In genomic region chr6:145934001-145934696, GRCm38 (mm10) we compare ENCODE assay signal across 9 mouse cellular contexts. TPM values are rescaled to one million over a fixed set of nuclear protein-coding genes. Genes with fewer than 3 reads are reported as not detected.
DNase-seq lines count a peak whose midpoint lies in the region; ATAC-seq and TF ChIP-seq lines count a peak whose summit lies in the region.
"Had no signal": no experiment of that assay in that cellular context is flagged by ENCODE, and none has a peak within 500 bp of the region (broad histone marks: within the 10 kb centered on the region; RNA-seq: fewer than 3 reads in every experiment).

No protein-coding gene starts in this region.

- peak overlapping the region; percentile 21 for H3ac ChIP-seq in myocyte (ENCODE audit: control insufficient read depth, insufficient read length)

- WGBS in forebrain, embryonic 11.5 days: 7% methylated on average over 28 of the region's 28 CpGs
- 4% methylated on average over 28 of the region's 28 CpGs for WGBS in heart, embryonic 13.5 days
- WGBS in kidney, postnatal 0 days: 3% methylated on average over 28 of the region's 28 CpGs

- H3K4me3 ChIP-seq in forebrain, embryonic 11.5 days (ENCODE audit: low read depth, low read length): peak overlapping the region; percentile 32
- peak overlapping the region; percentile 68 for H3K4me3 ChIP-seq in heart, embryonic 13.5 days
- H3K4me3 ChIP-seq in kidney, postnatal 0 days (replicated peaks; ENCODE audit: low read depth, low read length): peak overlapping the region; percentile 44
- peak overlapping the region; percentile 34 for H3K4me3 ChIP-seq in myocyte

- TF ChIP-seq CTCF in kidney, postnatal 0 days (IDR thresholded peaks at IDR 0.05; ENCODE audit: low read depth): no peak

- no peaks in the 10 kb centered on the region for H3K9me3 ChIP-seq in forebrain, embryonic 11.5 days (ENCODE audit: control insufficient read depth, low read length)
- H3K9me3 ChIP-seq in heart, embryonic 13.5 days: no peaks in the 10 kb centered on the region
- H3K9me3 ChIP-seq in kidney, postnatal 0 days (replicated peaks; ENCODE audit: low read length): no peaks in the 10 kb centered on the region

- H3K27ac ChIP-seq in forebrain, embryonic 11.5 days (ENCODE audit: low read depth, low read length): no peak overlapping the region
- H3K27ac ChIP-seq in heart, embryonic 13.5 days (replicated peaks): peak overlapping the region; percentile 95
- H3K27ac ChIP-seq in kidney, postnatal 0 days: peak overlapping the region; percentile 93

- H3K79me2 ChIP-seq in myocyte (ENCODE audit: control insufficient read depth, insufficient read depth): no peaks in the 10 kb centered on the region

- peak overlapping the region; percentile 58 for H3K4me2 ChIP-seq in forebrain, embryonic 11.5 days (ENCODE audit: low read depth, low read length, severe bottlenecking)
- H3K4me2 ChIP-seq in heart, embryonic 13.5 days: peak overlapping the region; percentile 84
- peak overlapping the region; percentile 70 for H3K4me2 ChIP-seq in kidney, postnatal 0 days (ENCODE audit: low read length)
- H3K4me2 ChIP-seq in myocyte (ENCODE audit: low read depth): peak overlapping the region; percentile 82

- peak; percentile 92 for ATAC-seq in forebrain, embryonic 11.5 days (replicated peaks; ENCODE audit: low FRiP score)
- peak; percentile 65 for ATAC-seq in heart, embryonic 13.5 days (ENCODE audit: extremely low read depth, insufficient number of reproducible peaks, low FRiP score, low TSS enrichment)
- ATAC-seq in kidney, postnatal 0 days (replicated peaks; ENCODE audit: low FRiP score, low read depth): peak; percentile 91

- TF ChIP-seq POLR2A in myocyte (IDR thresholded peaks at IDR 0.05; ENCODE audit: insufficient read length, low read depth): peak; percentile 94

- H3K27me3 ChIP-seq in forebrain, embryonic 11.5 days (ENCODE audit: control insufficient read depth, insufficient read depth, low read length): no peaks in the 10 kb centered on the region
- no peaks in the 10 kb centered on the region for H3K27me3 ChIP-seq in heart, embryonic 13.5 days (replicated peaks)
- H3K27me3 ChIP-seq in kidney, postnatal 0 days (ENCODE audit: insufficient read depth, low read length): no peaks in the 10 kb centered on the region
- no peaks in the 10 kb centered on the region for H3K27me3 ChIP-seq in myocyte (ENCODE audit: control insufficient read depth, insufficient read depth, insufficient read length)
- H3K27me3 ChIP-seq: CH12.LX had no signal

- peaks cover 6% of the 10 kb centered on the region; the same call in 1 of the 2 replicates for H3K4me1 ChIP-seq in forebrain, embryonic 11.5 days (replicated peaks; ENCODE audit: control insufficient read depth, insufficient read depth, low read length)
- H3K4me1 ChIP-seq in heart, embryonic 13.5 days: peaks cover 39% of the 10 kb centered on the region
- H3K4me1 ChIP-seq in kidney, postnatal 0 days (replicated peaks; ENCODE audit: insufficient read depth, low read length): peaks cover 11% of the 10 kb centered on the region; the same call in 1 of the 2 replicates

- DNase-seq in 3134 (ENCODE audit: extremely low read depth, insufficient read length, low spot score) (peak; percentile 97), liver (peak; percentile 41)
- DNase-seq in brain, embryonic 18.5 days (ENCODE audit: low read depth, low spot score): peak; percentile 71
- peak; percentile 86 for DNase-seq in forebrain, embryonic 11.5 days (ENCODE audit: low spot score)
- peak; percentile 87 for DNase-seq in kidney, postnatal 0 days (ENCODE audit: low spot score)
- DNase-seq in testis, postnatal 14 days (ENCODE audit: low spot score): peak; percentile 74

- no peaks in the 10 kb centered on the region for H3K36me3 ChIP-seq in forebrain, embryonic 11.5 days (ENCODE audit: control insufficient read depth, insufficient read depth, low read length)
- no peaks in the 10 kb centered on the region for H3K36me3 ChIP-seq in heart, embryonic 13.5 days
- no peaks in the 10 kb centered on the region for H3K36me3 ChIP-seq in kidney, postnatal 0 days (ENCODE audit: insufficient read depth, low read length)
- no peaks in the 10 kb centered on the region for H3K36me3 ChIP-seq in myocyte (ENCODE audit: control insufficient read depth, insufficient read depth)

- peak overlapping the region; percentile 64 for H3K9ac ChIP-seq in forebrain, embryonic 11.5 days (ENCODE audit: low read length)
- H3K9ac ChIP-seq in heart, embryonic 13.5 days: peak overlapping the region; percentile 91
- peak overlapping the region; percentile 78 for H3K9ac ChIP-seq in kidney, postnatal 0 days (ENCODE audit: low read depth, low read length)

TF ChIP-seq in myocyte, 11 proteins besides CTCF, POLR2A, EP300 and RAD21:
- TF ChIP-seq TCF3 (IDR thresholded peaks at IDR 0.05; ENCODE audit: insufficient read length, low read depth) (peak; percentile 28), POLR2AphosphoS2 (IDR thresholded peaks at IDR 0.05; ENCODE audit: insufficient read length, low read depth) (peak; percentile 88), MYOD1 (IDR thresholded peaks at IDR 0.05; ENCODE audit: control insufficient read depth in 1 of 3, insufficient read length in 2 of 3, low read depth in 2 of 3) (peak in 2 of 3 experiments; percentile 78 to 85), MYOG (IDR thresholded peaks at IDR 0.05; ENCODE audit: control insufficient read depth in 1 of 3, insufficient read depth in 1 of 3, insufficient read length in 2 of 3, low read depth in 2 of 3) (peak in 2 of 3 experiments; percentile 79 to 83), SRF (IDR thresholded peaks at IDR 0.05; ENCODE audit: control insufficient read depth, insufficient read length, low read depth) (no peak)

RNA-seq across cellular contexts. Expression of gene Sspn, which starts 2.7 kb away (rescaled TPM):
- polyA plus RNA-seq in forebrain, embryonic 11.5 days (2014; fragmentation: Nextera tagmentation; extraction: Ambion mirVana): 1.9 and 2.0 TPM in 2 replicates
- 53.4 and 57.1 TPM in 2 replicates for polyA plus RNA-seq in heart, embryonic 13.5 days (2015; fragmentation: Nextera tagmentation; extraction: Ambion mirVana)
- 9.8 and 10.1 TPM in 2 replicates for polyA plus RNA-seq in kidney, postnatal 0 days (2015; fragmentation: Nextera tagmentation; extraction: Ambion mirVana)
- 16.8 TPM for polyA plus RNA-seq in myocyte (2012; fragmentation: generic; extraction: Trizol)

Comparison
In these comparisons a context has a peak if more than half of its experiments do, and no peak if none do; other contexts are left out.
1. DNase-seq: peak in every context shown above with its lines; median percentile 97 in 3134; 87 in kidney, postnatal 0 days; 86 in forebrain, embryonic 11.5 days; 74 in testis, postnatal 14 days; 71 in brain, embryonic 18.5 days; 41 in liver.